Mouse (Mus musculus) ES-E14 (cell line): Measurements from ENCODE around the gene Sipa1l3.

Experiments
- CHD2 ChIP-seq: IDR thresholded peaks from 2 replicates; pipeline ENCODE4 v1.6.1; 2014; ENCODE audit warnings: mild to moderate bottlenecking, low read depth, low read length, inconsistent platforms
- HCFC1 ChIP-seq: IDR thresholded peaks from 2 replicates; pipeline ENCODE4 v1.6.1; 2012; ENCODE audit warnings: low read length, inconsistent platforms, borderline replicate concordance; ENCODE audit not compliant: insufficient read depth
- ZNF384 ChIP-seq: IDR thresholded peaks from 2 replicates; pipeline ENCODE4 v1.6.1; 2012; ENCODE audit warnings: low read depth, low read length, inconsistent platforms

- TF ChIP-seq HCFC1 (no peak), CHD2 (no peak), ZNF384 (no peak)
Measured at GRCm38 (mm10) chr7:29496332-29496731, 22.1 kb downstream of the Sipa1l3 start.
